Comparison of ENCODE assay signal across 8 mouse cellular contexts in genomic region chr5:150583622-150584336, GRCm38 (mm10). TPM values are rescaled to one million over a fixed set of nuclear protein-coding genes. Genes with fewer than 3 reads are reported as not detected.
DNase-seq lines count a peak whose midpoint lies in the region; ATAC-seq lines count a peak whose summit lies in the region.

No protein-coding gene starts in this region.

- no peaks in the 10 kb centered on the region for H3K36me3 ChIP-seq in forebrain, embryonic 14.5 days (ENCODE audit: control insufficient read depth, insufficient read depth, low read length)

- DNase-seq in heart, adult 18-20 months = peak; percentile 47 to 58
- DNase-seq in heart, postnatal 25 days (ENCODE audit: low spot score) = no peak
- DNase-seq in MN1 (ENCODE audit: low spot score) = peak; percentile 79
- DNase-seq in lung, postnatal 10 days = peak; percentile 52
- DNase-seq in right cerebral cortex, postnatal 14 days = no peak
- no peak for DNase-seq in layer of hippocampus, postnatal 36 days
- DNase-seq in forebrain, embryonic 14.5 days (ENCODE audit: low spot score) = no peak

- H3K4me1 ChIP-seq in forebrain, embryonic 14.5 days (ENCODE audit: control insufficient read depth, insufficient read depth, low read length) = no peaks in the 10 kb centered on the region

- no peak overlapping the region for H3K4me2 ChIP-seq in forebrain, embryonic 14.5 days (ENCODE audit: low read length)

- peak; percentile 31; the same call in 1 of the 2 replicates for ATAC-seq in common myeloid progenitor, adult 5-6 weeks (replicated peaks; ENCODE audit: low read depth, poor library complexity, severe bottlenecking)
- ATAC-seq in forebrain, embryonic 14.5 days = no peak

- no peak overlapping the region for H3K27ac ChIP-seq in forebrain, embryonic 14.5 days (ENCODE audit: low read depth, low read length)

- no peaks in the 10 kb centered on the region for H3K27me3 ChIP-seq in forebrain, embryonic 14.5 days (replicated peaks; ENCODE audit: control insufficient read depth, insufficient read depth, low read length)

- 81% methylated on average over 5 of the region's 5 CpGs for WGBS in forebrain, embryonic 14.5 days

- H3K4me3 ChIP-seq in forebrain, embryonic 14.5 days (ENCODE audit: low read depth, low read length) = no peak overlapping the region

- intact Hi-C loops in heart, postnatal 25 days (cut with DNase I) = no loop called here

- H3K9ac ChIP-seq in forebrain, embryonic 14.5 days (ENCODE audit: low read length) = no peak overlapping the region

- no peaks in the 10 kb centered on the region for H3K9me3 ChIP-seq in forebrain, embryonic 14.5 days (replicated peaks; ENCODE audit: control insufficient read depth, low read length)

RNA-seq across cellular contexts. Expression of gene N4bp2l1, which starts 13.2 kb away (rescaled TPM):
- total RNA-seq in heart, adult 18-20 months (2021) = 1 to 10 TPM; 1.6 to 6.0 TPM
- 1 to 10 TPM; 3.1 TPM for total RNA-seq in heart, postnatal 25 days (2021)
- 26.4 and 31.1 TPM in 2 replicates for total RNA-seq in common myeloid progenitor, adult 5-6 weeks (2017)
- total RNA-seq in layer of hippocampus, postnatal 36 days (2021) = 10 to 100 TPM; 51.2 to 58.5 TPM
- polyA plus RNA-seq in forebrain, embryonic 14.5 days (2014; fragmentation: Nextera tagmentation; extraction: Ambion mirVana) = 7.4 and 10.1 TPM in 2 replicates

Comparison
In these comparisons a context has a peak if more than half of its experiments do, and no peak if none do; other contexts are left out.
1. DNase-seq: peak in heart, adult 18-20 months (2 of 2), MN1 (single experiment) and lung, postnatal 10 days (single experiment); none in heart, postnatal 25 days (single experiment), right cerebral cortex, postnatal 14 days (single experiment), layer of hippocampus, postnatal 36 days (0 of 2) and forebrain, embryonic 14.5 days (single experiment).